Mouse (Mus musculus): ENCODE results near the gene Med16.

Med16 gene

DNA sequence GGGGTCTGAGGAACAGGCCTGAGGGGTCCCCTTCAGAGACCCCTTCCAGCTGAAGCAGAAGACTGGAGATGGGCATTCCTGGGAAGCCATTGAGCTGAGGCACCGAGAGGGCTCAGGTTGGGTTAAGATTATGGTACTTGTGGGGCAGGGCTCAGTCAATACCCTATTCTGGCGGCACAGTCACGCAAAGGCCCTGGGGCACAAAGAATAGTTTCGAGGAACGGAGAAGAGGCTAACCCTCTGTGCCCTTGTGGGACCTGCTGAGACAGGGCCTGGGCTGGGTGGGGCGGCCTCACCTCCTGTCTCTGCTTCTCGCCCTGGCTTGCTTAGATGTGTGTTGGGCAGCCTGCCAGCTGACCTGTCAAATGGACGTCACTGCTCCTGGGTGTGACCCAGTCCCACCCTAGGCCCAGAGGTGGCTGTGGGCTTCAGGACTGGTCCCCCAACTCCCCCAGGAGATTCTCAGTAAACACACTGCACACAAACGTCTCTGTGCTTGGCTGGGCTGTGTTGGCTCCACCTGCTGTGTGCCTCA is 24.5 kb upstream of the Med16 start:
- DNase-seq (ENCODE audit: low spot score in 2 of 2): no peak

DNA sequence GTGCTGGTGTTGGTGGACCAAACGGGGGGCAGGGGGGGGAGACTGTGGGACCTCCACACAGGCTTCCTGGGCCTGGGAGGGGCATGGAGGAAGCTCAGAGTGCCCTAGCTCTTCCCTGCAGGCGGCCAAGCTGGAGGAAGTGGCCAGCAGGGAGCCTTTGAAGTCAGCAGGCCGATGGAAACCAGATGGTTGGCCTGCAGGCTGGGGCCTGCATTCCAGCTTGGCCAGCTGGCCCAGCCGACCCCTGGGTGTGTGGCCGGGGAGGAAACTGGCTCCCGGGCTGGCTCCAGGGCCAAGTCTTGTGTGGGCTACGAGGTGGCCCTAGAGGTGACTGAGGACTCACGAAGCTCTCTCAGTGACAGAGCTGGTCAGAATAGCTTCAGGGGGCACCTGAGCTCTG is 24.0 kb upstream of the Med16 start:
- peak; percentile 81 to 82 for DNase-seq (ENCODE audit: low spot score in 2 of 2)

DNA sequence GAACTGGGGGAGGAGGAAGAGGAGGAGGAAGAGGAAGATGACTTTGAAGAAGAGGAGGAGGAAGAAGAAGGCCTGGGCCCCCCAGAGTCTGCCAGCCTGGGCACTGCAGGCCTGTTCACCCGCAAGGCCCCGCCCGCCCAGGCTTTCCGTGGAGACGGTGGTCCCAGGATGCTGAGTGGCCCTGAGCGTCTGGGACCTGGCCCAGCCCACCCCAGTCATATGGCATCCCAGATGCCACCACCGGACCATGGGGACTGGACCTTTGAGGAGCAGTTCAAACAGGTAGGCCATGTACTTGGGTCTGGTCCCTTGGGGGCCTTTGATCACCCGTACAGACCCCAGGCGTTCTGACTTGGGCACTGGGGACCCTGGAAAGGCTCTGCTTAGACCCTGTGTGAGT is 23.1 kb upstream of the Med16 start:
- DNase-seq (ENCODE audit: low spot score in 2 of 2): no peak

DNA sequence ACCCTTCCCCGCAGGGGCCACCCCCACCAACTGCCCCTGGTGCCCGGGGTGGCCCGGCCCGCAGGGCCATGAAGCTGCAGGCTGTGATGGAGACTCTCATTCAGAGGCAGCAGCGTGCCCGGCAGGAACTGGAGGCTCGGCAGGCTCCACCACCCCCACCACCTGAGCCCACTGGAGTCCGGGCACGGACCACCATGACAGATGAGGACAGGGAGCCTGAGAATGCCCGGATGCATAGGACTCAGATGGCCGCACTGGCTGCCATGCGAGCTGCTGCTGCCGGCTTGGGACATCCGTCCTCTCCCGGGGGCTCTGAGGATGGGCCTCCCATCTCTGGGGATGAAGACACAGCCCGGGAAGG is 22.1 kb upstream of the Med16 start:
- DNase-seq (ENCODE audit: low spot score in 2 of 2): no peak

DNA sequence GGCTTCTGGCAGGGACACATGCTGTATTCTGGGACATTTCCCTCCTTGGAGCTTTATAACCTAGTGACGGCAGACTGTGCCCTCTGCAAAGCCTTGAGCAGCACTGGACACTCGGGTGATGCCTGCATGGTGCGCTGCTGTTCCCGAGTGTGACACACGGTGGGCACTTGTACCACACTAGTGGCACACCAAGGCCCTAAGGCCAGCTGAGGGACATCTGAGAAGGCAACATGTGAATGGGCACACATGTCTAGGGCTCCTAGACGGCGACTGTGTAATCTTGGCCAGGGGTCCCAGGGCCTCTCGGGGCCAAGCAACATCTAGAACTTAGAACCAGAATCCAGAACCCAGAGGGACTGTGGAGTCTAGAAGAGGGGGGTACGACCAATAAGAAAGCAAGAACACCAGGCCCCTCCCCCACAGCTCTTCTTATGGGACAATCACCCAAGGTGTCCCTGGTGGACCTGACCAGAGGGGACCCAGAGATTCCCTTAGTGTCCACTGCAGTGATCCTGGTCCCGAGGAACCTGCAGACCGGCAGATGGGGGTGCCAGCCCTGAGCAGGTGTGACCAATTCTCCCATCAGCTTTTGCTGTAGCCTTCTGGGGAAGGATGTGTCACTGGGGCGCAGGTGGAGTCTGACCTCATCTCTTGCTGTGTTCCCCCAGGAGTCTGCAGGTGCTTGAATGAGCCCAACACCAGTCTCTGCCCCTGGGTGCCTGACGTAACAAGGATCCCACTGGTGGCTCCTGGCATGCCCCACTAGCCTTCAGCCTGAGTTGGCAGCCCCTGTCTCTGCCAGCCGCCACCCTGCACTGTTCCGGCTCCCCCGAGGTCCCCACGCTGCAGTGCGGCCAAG is 21.5 kb upstream of the Med16 start:
- DNase-seq (ENCODE audit: low spot score in 2 of 2): no peak

DNA sequence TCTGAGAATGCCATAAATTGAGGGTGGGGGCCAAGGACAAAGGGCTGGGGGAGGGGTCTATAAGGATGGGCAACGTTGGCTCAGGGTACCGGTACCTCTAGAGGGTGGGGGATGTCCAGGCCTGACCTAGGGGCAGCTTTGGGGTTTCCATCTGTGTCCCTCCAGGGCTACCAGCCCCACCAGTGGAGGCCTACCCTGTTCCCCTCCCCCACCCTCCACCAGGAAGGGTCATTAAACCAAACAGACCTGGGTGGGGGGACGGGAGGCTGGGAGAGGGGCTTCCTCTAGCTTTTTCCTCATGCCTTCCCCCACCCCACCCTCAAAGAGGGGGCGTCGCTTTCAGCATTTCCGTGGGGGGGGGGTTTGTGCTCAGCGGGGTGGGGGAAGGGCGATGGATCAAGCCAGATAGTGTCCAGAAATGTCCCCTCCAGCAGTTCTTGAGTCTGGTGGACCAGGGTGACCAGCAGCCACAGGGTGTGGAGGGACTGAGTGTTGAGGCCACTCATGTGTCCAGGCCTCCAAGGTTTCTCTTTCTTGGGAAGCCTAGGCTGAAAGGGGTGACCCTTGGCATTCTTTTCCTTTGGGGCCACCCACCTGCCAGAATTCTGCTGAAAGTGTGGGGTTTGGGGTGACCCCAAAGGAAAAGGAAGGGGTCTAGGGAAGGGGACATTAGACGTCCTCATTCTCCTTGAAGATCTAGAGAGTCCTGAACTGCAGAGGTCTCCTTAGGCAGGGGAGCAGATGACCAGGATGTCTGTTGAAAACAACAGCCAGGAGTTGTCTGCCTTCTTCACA is 20.4 kb upstream of the Med16 start:
- DNase-seq (ENCODE audit: low spot score in 2 of 2): no peak

DNA sequence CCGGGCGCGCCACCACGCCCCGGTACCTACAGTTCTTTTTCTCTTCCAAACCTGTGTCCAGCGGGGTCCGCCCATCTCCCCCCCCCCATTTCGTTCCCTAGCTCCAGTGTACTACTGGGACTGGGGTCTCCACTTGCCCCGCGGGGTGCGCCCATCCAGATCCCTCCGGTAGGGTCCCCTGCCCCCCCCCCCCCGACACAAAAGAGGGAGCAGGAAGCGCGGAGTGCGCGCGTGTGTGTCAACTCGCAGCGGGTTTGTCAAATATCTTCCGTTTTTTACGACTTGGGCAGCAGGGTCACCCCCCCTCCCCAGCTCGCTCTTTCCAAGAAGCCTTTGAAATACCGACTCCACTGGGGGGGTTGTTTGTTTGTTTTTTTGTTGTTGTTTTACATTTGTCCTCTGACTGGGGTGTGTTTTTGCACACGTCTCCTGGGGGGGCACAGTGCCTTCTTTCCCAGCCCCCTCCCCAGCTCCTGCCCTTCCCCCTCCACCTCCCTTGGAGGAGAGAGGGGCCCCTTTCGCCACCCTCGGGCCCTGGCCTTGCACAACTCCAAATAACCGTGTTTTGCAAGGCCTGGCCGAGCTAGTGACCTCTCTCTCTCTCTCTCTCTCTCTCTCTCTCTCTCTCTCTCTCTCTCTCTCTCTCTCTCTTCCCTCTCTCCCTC is 19.4 kb upstream of the Med16 start:
- no peak for DNase-seq (ENCODE audit: low spot score in 2 of 2)

DNA sequence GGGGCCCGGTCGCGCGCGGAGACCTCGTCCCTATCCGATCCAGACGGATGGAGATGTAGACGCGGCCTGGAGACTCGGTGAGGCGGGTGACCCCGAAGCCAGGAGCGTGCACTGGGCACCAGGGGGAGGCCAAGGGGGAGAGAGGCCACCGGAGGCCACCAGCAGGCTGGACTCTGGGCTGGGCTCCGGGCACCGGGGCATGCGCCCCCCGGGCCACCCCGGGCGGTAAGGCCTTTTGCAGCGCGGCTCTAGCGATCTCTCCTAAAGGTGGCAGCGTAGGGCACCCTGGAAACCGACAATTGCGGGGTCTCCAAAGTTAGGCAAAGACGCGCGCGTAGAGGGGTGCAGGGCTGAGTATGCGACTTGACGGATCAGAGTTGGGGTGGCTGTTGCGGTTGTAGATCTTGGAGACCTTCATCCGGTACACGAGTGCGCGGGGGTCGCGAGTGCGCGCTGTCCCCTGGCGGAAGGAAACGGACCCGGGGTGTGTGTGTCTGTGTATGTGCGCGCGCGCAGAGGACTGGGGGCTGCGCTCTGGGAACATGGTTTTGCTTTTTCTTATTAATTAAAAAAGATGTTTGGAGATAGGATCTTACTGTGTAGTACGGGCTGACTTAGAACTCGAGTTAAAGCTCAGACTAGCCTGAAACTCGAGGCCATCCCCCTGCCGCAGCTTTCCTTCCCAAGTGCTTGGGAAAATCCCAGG is 18.8 kb upstream of the Med16 start:
- no peak for DNase-seq (ENCODE audit: low spot score in 2 of 2)

DNA sequence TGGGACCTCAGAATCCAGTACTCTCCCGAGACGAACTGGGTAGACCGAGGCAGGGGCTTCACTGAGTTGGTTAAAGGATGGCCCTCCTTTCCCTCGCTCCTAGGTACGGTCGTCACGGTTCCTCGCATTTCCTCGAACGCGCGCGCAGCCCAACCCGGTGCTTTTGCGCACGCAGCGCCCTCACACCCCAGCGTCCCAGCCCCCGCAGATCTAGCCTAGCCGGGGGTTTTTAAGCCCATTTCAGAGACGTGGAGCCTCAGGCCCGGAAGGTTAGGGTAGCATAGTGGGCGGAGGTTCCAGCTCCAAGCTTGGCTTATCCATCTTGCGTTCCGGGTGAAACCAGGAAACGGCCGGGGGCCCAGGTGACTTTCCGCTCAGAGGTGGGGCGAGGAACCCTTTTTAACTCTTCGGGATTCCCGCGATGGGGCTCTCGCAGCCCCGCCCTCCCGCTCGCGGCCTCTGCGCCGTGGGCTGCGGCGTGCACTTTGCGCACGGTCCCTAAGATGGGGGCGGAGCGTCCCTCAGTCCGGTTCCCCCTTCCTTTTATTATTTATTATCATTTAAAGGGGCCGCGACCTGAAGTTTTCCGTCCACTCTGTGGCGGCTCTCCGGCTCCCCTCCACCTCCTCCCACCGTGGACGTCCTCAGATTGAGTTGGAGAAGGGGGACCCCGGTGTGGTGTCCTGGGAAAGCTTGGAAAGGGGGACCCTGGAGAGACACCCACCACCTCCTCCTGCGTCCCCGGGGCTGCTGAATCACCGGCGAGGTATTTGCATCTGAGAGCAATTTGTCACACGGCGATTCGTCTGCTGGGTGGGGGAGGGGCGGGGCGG is 18.0 kb upstream of the Med16 start, which contains the start of gene Arid3a:
TSS of gene Arid3a (plus strand) at position 553 of the 833 bp plus-strand sequence.
- peak; percentile 86 to 87 for DNase-seq (ENCODE audit: low spot score in 2 of 2)

DNA sequence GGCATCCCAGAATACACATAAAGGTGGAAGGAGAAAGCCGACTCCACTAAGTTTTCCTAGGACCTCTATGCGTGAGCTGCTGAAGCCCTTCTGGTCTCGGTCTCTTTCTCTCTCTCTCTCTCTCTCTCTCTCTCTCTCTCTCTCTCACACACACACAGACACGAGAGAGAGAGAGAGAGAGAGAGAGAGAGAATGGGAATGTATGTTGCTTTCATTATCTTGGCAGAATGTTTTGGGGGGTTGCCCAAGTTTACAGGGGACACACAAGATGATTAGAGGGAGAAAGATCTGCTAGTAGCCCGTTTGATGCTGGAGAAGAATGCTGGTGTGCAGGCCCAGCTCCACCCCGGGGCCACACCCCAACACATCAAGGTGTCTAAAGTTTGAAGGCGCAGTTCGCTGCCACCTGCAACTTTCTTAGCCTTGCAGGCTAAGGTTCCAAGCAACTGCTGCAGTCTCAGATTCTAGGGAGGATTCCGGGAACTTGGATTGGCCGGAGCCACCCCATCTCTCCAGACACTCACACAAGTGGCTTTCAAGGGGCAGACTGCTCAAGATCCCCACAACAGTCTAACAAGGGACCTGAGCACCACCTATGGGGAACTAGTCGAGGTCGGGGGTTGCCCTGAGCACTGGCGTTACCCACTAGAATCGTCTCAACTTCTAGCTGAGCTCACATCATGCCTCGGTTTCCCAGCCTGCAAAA is 17.2 kb upstream of the Med16 start:
- DNase-seq (ENCODE audit: low spot score in 2 of 2): no peak

DNA sequence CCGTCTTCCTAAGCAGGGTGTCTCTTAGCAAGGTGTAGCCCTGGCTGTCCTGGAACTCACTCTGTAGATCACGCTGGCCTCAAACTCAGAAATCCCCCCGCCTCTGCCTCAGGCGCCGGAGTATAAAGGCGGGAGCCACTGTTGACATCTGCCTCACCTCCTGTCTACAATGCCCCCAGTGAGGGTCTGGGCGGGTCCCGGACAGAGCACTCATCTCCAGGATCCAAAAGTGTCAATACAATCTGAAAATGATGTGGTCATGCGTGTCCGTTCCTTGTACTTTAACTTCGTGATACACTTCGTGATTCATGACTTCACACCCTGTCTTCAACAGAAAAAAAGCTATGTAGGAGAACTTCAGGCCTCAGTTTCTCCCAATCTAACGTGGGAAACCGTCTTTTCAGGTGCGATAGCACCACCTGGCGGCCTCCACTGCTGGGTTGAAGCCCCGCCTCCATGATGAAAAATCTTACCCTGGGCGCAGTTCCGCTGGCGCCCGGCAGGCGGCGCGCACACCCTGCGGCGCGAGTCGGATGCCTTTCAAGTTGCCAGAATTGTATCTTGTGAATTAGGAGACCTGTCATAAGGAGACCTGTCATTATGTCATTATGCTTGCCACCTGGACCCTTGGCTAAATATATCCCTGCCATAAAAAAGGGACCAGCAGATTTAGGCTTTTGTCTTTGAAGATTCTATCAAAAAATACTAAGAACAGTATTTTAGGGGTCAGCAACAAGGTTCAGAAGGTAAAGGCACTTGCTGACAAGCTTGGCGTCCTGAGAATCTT is 16.5 kb upstream of the Med16 start:
- DNase-seq (ENCODE audit: low spot score in 2 of 2): peak; percentile 87 to 90

DNA sequence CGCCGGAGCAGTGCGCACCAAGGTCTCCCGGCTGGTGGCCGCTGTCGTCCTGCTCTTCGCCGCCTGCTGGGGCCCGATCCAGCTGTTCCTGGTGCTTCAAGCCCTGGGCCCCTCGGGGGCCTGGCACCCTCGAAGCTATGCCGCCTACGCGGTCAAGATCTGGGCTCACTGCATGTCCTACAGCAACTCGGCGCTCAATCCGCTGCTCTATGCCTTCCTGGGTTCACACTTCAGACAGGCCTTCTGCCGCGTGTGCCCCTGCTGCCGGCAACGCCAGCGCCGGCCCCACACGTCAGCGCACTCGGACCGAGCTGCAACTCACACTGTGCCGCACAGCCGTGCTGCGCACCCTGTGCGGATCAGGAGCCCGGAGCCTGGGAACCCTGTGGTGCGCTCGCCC is 12.8 kb upstream of the Med16 start:
- DNase-seq (ENCODE audit: low spot score in 2 of 2): no peak

DNA sequence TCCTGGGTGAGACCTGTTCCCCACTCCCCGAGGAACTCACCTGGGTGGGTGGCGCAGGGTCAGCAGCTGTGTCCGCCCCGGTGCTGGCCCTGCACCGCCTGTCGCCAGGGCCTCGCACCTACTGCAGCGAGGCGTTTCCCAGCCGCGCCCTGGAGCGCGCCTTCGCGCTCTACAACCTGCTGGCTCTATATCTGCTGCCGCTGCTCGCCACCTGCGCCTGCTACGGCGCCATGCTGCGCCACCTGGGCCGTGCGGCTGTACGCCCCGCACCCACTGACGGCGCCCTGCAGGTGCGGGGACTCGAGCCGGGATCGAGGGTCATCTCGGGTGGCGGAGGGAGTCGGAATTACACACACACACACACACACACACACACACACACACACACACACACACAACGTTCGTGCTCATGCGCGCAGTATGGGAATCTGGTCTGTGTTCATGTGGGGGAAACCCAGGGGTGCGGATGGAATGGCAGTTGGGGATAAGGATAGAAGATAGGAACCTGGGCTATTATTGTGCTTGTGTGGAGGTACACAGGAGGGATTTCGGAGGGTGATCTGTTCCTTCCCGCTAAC is 12.3 kb upstream of the Med16 start, which contains the start of gene R3hdm4:
TSS of gene R3hdm4 (minus strand) at position 251 of the 578 bp plus-strand sequence.
- no peak for DNase-seq (ENCODE audit: low spot score in 2 of 2)

DNA sequence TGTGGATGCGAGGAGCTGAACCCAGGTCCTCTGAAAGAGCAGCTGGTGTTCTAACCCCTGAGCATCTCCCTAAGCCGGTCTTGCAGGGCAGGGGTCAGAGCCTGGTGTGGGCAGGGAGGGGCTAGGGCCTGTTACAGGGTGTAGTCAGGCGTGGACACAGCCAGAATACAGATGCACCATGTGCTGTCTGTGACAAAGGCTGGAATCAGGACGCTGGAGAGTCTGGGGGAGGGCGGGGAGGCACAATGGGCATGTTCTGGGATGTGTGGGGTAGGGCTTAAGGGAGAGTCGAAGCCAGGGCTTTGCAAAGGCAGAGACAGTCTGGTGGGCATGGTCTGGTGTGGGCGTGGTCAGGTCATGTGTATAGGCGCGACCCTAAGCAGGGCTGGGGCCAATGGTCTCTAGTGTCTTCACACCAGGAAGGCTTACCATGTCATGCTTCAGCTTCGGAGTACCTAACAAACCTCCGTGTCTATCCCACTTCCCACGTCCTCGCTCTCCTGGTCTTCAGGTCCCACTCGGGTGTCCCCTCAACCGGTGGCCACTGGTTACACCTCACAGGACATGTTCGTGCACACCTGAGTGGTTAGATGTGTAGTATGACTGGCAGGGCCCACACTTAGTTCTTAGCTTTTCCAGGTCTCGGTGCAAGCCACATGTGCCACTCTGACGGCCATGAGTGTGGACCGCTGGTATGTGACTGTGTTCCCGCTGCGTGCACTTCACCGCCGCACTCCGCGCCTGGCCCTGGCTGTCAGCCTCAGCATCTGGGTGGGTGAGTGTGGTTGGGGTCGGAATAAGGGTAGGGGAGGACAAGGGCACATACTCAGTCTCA is 11.6 kb upstream of the Med16 start:
- DNase-seq (ENCODE audit: low spot score in 2 of 2): no peak

DNA sequence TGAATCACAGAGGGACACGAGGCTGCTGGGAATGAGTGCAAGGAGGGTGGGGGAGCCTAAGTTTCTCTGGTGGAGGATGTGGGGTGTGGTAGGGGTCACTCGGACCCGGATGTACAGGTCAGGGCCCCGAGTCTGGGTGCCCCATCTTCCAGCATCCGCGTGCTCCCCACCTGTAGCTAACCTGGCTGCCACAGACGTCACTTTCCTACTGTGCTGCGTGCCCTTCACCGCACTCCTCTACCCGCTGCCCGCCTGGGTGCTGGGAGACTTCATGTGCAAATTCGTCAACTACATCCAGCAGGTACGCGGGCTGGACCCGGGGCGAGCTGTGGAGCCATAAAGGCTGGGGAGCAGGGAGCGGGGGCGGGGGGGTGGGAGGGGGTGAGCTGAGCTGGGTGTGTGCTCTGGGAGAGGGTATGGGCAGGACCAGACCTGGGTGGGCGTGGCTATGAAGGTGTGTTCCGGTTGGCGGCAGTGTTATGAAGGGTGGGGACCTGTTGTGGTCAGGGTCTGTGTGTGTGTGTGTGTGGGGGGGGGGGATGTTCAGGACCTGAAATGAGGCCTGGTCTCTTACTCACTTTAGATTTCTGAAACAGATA is 10.6 kb upstream of the Med16 start:
- no peak for DNase-seq (ENCODE audit: low spot score in 2 of 2)

DNA sequence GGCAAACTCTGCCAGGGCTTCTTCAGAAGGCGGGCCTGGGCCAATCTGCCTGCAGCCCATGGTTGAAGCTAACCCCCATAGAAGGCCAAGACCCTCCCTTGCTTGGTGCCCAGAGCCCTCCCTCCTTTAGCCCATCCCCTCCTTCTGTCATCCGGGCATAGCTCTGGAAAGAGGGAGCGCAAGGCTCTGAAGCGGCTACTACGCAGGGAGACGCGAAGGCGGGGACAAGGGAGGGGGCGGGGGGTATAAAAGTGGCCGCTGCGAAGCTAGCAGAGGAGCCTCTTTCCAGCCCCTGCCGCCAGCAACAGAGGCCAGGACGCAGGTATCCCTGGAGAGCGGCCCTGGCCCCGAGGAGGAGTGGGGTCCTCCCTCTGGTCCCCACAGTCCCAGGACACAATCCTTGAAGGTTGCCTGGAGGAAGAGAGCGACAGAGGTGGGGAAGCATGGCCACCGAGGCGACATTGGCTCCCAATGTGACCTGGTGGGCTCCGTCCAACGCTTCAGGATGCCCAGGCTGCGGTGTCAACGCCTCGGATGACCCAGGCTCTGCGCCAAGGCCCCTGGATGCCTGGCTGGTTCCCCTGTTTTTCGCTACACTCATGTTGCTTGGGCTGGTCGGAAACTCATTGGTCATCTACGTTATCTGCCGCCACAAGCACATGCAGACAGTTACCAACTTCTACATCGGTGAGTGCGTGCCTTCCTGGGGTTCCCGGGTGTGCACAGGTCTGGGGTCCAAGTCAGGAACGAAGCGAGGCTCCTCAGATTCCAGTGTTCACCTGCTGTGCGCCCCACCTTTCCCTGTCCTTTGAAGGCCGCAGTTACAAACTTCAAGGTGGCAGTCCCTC is 9.7 kb upstream of the Med16 start:
- no peak for DNase-seq (ENCODE audit: low spot score in 2 of 2)
